Mouse (Mus musculus): ENCODE measurements around the gene Znrf2. TPM values are rescaled to one million over a fixed set of nuclear protein-coding genes. Genes with fewer than 3 reads are reported as not detected.
"Not testable (repeated sequence)": the region's sequence is repeated elsewhere in the genome, so short reads cannot be mapped to it uniquely, and the experiment has no call there.

Znrf2 gene
- total RNA-seq, 2 experiments from 2014 or later, result 17.7 to 18.1 TPM

DNA sequence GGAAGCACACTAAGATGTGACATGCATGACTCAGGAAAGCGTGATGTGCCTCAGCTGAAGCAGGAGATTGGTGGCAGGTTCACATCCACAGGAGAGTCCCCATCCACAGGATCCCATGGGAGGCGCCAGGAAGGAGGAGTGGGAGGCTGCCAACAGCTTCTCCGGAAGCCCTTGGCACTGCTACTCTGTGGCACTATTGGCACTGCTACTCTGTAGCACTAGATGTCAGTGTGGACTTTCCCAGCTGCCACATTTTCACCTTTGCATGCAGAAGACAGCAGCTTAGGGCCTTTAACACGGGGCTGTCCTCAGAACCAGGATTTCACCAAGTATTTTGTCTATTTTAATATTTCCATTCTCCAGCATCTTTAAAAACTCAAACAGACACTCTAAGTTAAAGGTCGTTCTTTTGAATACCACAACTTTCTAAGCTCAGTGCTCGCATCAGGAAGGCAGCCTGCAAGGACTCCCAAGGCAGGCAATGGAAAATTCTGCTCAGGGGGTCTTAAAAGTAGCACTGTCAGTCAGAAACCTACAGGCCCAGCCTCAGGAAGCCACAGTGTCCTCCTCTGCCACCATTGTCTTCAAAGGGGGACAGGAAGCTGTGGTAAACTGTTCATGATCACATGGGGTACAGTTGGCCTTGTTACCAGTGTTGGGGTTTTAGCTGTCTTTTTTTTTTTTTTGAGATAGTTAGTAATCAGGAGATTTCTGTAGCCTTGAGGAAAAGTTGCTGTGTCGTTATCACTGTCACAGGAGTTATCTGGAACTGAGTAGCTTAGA is 7.0 kb upstream of the Znrf2 start:
- peak; percentile 49 to 59 for DNase-seq

DNA sequence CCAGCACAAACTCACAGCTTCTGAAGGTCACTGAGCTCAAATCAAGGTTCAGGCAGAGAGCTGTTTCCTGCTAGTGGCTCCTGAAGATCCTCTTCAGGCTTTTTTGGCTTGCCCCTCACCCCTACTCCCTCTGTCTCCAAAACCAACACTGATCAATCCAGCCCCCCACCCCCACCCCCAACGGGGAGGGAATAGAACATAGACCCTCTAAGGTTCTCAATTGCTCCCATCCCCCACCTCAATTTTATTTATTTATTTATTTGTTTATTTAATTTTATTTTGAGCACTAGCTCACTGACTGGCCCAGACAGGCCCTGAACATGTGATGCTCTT is 6.4 kb upstream of the Znrf2 start:
- DNase-seq, result no peak

DNA sequence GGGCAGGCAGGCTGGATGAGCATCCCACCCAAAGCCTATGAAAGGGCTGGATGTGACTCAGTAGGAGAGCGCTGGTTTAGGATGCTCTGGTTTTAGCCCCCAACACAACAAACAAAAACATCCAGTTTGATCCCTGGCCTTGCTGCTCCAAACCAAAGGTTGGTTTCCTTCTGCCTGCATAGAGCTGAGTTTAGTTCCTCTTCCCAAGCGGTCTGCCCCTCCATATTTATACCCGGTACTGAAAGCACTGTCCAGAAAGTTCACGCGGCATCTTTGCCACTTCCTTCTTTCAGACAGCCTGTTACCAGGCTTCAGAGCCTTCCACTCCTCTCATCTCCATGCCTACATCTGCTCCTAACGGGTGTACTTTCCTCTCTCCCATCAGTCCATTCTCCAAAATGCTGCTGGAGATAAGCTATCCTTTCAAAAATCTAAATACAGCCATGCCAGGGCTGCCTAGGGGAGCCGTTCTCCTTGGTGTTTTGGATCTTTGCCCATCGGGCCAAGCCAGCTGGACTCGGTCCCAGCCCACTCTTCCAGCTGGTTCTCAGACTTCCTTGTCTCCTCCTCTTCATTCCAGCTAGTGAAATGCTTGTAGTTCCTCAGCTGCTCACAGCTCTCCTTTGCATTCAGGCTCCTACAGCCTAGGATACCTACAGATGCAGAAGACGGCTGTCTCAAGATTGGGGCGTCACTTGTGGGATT is 5.0 kb upstream of the Znrf2 start:
- DNase-seq, result peak; percentile 69 to 75

DNA sequence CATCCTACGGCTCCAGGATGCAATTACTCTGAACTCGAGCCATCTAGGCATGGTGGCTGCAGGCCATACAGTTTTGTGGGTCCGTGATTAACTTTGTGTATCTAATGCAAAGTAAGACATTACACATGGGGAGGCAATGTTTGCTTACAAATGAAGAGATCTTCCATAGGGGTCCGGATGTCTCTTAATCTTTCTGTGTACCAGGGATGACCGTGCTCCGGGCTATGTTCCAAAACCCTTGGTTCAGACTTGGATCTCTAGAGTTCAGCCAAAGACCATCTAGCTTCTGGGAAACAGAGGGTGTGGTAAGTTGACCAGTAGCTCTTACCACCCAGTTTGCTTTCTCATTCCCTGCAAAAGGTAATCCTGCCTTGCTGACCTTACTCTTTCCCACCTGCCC is 4.4 kb upstream of the Znrf2 start:
- peak; percentile 52 to 69 for DNase-seq

DNA sequence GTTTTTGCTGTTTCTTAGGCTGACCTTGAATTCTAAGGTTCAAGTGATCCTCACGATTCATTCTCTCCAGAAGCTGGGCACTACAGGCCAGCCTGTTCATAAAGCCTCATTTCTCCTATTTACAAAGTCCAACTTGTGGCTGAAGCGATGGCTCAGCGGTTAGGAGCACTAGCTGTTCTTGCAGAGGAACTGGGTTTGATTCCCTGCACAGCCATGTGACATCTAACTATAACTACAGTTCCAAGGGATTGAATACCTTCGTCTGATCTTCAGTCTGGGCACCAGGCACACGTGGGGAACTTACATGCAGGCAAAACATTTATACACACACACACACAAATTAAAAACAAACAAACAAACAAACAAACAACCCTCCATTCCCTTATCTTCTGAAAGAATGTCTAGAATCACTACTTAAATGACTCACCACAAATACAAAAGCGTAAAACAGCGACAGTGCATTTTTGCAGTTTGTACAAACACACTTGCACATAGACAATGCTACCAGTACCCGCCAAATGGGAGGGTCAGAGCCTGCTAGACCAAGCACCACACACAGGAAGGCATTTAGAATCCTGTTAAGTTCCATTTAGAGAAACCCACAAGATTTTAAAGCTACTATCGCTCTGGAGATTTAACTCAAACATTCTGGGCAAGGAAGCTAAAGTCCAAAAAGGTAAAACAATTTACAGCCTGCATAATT is 1.1 kb upstream of the Znrf2 start:
- DNase-seq, result no peak

DNA sequence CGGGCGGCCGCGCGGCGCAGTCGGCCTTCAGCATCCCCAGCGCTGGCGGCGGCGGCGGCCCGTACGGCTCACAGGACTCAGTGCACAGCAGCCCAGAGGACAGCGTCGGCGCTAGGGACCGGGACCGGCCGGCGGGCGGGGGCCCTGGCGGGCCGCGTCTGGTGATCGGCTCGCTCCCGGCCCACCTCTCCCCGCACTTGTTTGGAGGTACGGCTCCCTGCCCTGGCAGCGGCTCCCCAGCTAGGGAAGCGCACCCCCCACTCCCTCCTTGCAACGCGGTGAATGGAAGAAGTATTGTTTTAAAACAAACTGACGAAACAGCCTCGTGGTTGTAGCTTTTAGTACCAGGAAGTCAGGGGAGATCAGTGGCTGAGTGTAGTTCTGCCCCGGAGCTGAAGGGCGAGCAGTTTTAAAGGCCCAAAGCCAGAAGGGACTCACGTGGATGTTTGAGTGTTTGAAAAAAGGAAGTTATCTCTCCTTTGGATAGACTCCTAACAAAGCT is 601 bp downstream of the Znrf2 start:
- DNase-seq, result peak; percentile 85

DNA sequence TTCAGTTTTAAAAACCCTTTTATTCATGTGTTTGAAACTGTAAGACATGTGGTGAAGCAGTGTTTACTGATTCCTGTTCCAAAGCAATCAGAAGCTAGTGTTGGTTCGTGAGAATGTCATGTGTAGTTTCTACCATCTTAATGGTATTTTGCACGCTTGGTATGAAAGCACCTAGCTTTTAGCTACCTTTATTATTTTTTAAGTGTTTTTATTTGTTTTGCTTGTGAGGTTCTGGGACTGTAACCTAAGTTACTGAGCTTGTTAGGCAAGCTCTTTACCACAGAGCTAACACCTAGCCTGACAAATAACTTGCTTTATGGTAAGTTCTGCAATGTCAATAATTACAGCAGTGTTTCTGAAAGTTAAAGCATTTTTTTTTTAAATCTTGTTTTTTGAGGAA is 1.7 kb downstream of the Znrf2 start:
- DNase-seq, result no peak

DNA sequence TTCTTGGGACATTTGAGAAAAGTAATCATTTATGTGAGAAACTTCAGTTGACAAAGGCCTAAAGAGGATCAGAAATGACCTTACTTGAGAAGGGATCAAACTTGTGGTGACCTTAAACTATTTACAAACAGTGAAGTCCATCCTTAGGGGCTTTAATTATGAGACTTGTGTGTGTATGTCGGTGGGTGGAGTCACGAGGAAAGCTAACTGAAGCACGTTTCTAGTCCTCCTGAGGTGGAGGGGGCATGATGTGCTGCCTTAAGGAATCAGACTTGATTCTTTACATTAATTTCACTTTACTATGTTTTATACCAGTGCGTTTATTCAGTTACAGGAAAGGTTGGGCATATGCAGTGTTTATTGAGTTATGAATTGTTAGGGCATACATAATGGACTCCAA is 2.6 kb downstream of the Znrf2 start:
- DNase-seq, result no peak

DNA sequence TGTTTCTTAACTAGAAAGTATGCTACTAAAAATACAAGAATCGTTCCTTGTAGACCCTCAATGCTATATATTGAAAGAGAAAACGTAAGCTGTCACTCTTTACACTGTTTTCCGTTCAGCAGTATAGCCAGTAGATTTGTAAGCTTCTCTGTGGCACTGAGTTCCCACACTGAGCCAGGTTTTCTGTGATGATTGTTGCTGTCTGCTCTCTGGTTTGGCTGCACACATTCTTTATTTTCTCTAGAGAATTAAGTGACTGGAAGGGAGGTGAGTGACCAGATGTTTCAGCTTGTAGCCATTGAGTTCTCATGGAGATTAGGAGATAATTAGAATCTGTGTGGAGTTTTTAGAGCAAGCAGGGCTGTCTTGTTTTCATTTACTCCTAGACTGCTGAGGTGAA is 3.0 kb downstream of the Znrf2 start:
- no peak for DNase-seq

DNA sequence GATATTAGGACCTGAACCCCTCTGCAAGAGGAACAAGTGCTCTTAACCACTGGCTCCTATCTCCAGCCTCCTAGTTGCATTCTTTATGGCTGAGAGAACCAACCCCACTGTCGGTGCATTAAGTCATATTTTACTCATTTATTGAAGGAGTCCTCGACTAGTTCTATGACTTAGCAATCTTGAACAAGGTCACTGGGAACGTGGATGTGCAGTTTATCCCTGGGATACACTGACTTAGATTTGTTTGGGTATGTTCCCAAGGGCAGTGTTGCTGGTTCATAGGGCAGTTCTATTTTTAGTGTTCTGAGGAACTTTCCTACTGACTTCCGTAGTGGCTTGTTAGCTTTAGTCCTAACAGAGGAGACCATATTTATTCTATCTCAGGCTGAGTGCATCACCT is 5.6 kb downstream of the Znrf2 start:
- DNase-seq, result peak in 1 of 2 experiments; percentile 42

DNA sequence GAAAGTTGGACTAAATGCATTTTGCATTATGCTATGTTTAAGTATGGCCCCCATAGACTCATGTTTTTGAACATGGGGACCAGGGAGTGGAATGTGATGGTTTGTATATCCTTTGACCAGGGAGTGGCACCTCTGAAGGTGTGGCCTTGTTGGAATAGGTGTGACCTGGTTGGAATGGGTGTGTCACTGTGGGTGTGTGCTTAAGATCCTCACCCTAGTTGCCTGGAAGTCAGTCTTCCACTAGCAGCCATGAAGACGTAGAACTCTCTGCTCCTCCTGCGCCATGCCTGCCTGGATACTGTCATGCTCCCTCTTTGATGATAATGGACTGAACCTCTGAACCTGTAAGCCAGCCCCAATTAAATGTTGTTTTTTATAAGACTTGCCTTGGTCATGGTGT is 7.8 kb downstream of the Znrf2 start:
- not testable (repeated sequence) for DNase-seq

DNA sequence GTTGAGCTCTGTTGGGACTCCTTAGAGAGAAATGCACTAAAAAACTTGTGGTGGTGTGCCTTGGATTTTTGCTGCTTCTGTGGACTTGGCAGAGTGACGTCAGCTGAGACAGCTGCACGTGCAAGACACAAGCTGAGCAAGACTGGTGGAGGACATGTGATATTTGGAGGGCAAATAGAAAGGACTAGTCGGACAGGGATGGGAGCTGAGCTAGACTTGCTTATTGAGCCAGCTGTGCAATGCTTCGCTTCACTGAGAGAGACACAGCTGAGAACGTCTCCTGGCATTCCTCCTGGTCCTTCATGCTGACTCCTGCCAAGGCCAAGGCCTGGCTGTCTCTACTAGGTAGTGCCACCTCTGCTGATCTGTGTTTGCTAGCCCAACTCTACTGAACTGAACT is 10.8 kb downstream of the Znrf2 start:
- DNase-seq, result peak in 1 of 2 experiments; percentile 29

DNA sequence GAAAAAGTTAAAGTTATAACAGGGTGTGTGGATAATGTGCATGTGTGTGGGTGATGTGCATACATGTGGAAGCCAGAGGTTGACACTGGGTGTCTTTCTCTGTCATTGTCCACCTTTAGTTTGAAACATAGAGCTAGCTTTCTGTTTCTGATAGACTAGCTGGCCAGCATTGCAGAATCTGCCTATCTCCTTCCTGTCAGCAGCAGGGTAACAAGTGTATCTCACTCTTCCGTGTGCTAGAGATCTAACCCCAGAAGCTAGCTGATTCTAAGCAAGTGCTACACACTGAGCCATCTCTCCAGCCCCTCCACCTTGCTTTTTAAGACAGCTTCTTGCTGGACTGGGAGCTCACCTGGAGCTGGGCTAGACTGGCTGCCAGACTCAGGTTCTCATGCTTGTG is 11.6 kb downstream of the Znrf2 start:
- no peak for DNase-seq

DNA sequence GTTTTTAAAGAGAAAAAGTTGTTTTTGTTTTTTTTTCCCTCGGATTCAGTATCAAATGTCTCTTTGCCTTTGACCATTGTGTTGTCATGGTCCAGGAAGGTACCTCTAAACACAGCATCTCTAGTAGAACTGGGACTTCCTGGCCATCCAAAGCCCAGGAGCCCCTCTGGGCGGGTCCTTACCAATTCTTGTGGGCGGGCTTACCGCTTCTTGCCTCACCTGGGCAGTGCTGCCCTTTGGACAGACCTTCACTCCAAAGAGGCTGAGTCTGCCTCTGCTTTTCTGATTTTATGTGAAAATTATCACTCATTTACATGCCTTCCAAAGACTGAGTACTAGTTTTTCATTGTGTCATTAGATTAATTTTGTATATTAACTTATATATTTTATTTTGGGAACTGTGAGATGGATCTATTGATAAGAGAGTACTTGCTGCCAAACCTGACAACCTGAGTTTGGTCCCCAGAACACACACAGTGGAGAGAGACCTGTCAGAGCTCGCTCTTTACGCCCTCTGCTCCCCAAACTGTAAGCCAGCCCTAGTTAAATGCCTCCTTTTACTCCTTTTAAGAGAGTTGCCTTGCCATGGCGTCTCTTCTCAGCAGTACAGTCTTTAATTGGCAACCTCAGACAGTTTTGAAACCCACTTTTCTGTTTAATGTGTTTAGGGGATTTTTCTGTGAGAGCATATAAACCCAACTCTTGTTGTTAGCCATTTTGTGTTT is 13.5 kb downstream of the Znrf2 start:
- DNase-seq, result no peak

DNA sequence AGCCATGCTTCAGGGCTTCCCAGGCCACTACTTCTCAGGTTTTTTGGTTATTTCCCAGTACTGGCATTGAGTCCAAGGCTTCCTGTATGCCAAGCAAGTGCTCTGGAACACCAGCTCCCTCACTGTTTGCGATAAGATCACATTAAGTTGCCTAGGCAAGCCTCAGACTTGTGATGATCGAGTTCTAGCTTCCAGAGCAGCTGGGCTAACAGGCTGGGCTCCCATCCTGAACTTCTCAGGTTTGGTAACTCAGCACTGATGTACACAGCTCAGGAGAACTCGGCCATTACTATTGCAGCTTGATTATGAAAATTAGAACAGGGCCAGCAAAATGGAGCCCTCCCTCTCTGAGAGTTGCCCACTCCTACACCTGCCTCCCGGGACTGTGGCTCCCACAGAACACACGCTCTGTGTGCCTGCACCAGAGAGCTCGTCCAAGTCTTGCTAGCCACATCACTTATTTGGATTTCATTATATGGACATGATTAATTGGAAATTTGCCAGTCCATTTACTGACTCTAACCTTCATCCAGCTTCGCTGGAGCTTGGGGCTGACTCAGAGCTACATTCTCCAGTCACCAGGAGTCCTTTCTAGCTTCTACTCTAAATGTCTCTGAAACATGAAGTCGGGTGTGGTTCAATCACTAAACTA is 14.5 kb downstream of the Znrf2 start:
- DNase-seq, result no peak

DNA sequence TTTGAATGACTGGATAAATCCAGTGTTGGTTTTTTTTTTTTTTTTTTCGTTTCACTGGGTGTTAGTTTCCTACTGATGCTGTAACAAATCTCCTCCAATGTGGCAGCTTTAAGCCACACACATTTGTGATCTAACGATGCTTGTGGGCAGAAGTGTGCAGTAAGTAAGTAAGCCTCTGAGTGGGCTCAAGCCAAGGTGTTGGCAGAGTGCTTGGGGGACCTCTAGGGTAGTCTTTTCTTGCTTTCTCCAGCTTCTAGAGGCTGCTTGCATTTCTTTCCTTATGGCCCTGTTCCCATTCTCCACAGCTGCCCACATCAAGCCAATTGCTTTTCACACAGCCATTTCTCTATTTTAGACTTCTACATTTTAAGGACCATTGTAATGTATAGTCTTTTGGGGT is 16.7 kb downstream of the Znrf2 start:
- no peak for DNase-seq

DNA sequence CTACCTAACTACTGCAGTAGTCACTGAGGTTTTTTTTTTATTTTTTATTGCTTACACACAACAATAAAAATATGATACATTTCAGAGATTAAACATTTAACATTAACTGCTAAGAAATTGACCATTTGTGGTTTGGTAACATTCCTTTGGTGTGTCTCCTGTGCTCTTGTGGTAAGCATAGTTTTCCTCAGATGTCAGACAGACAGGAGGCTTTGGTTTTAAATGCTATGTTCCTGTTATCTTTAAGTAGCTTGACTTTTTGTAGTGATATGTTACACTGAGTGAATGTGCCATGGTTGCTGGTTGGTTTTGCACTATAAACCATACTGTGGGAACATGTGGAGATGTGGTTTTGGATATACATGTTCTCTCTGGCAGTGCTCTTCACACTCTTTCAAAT is 19.9 kb downstream of the Znrf2 start:
- DNase-seq, result no peak

DNA sequence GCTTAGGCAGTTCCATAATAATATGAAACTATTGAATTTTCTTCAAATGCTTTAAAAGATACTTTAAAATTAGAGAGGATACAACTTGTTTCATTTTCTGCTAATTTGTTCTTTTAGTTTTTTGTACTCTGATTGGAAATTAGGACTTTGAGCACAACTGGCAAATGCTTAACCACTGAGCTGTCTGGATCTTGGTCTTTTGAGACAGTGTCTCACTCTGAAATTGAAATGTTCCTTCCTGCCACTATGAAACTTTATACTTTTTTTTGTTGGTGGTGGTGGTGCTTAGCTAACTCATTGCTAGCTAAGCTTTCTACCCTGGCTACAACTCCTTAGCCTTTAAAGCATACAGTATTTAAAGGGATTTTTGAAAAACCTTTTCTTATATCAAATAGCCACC is 24.7 kb downstream of the Znrf2 start:
- no peak for DNase-seq

DNA sequence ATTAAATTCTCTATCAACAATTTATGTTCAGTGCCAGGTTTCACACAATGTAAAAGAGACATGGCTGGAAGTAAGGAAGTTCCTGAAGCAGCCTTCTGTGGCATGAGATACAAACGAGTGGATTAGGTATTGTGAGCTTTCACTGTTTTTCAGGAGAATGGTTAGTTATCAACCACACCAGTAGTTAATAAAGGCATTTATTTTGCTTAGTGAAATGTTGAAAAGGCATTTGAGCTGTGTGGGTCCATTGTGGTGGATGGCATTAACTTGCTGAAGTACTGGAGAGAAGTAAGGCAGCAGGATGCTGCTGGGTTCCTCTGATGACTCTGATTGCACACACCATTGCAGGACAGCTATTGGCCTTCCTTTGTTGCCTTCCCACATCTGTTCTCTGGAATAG is 25.3 kb downstream of the Znrf2 start:
- DNase-seq, result no peak

DNA sequence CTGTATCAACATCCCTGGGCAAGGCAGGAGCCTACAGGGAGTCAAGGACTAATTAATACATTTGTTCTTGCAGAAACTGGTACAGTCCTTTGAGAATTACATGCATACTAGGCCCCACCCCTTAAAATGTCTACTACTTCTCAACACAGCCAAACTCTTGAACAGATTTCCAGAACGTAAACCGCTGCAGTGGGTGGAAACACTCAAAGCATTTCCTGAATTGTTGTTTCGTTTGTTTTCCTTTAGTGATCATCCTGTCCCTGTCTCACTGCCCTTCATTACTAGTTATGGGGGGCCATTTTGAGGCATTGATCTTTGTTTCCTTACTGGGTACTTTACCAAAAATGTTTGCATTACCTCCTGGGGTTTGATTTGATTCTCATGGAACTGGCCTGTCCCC is 31.8 kb downstream of the Znrf2 start:
- no peak for DNase-seq

DNA sequence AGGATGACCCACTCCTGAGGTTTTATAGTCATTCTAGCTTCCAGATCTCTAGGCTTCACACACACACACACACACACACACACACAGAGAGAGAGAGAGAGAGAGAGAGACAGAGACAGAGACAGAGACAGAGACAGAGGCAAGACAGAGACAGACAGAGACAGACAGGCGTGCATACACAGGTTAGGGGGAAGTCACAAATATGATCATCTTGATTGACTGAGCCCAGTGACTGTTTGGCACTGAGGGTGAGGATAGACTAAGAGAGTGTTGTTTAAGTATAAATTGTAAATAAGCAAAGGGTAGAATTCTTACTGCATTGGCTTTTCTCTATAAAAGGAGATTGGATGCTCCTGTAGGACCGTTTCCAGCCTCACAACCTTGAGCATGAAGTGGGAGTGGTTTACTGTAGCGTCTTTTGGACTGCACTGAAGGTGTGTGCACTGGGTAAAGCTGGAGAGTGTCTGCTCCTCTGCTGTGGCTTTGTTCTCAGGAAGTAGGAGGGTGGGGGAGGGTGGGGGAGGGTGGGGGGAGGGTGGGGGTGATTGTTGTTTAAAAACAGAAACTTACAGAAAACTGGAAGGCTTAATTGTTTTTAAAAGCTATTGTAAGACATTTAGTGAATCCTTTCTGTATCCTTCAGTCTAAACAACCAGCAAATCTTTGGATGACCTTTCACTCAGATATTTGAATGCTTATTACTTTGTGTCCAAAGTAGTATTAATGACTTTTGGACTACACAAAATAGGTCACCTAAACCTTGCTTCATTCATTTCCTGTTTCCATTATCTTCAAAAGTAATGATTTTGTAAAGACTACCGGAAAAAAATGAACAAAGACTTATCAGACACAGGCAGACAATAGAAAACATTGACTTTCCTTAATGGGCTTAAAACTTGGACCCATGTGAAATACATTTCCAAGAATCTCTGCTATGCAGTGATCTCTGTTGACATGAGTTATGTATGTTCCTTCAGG is 32.8 kb downstream of the Znrf2 start:
- DNase-seq, result no peak

Data from heart, adult 18-20 months (tissue).